25 mouse cellular contexts compared by ENCODE assay signal in genomic region chr8:57959136-57959535, GRCm38 (mm10).
DNase-seq lines count a peak whose midpoint lies in the region; ATAC-seq lines count a peak whose summit lies in the region.
"Had no signal": no experiment of that assay in that cellular context is flagged by ENCODE, and none has a peak within 500 bp of the region (broad histone marks: within the 10 kb centered on the region; RNA-seq: fewer than 3 reads in every experiment).

No protein-coding gene starts in this region.

- 39% methylated on average over 3 of the region's 3 CpGs for WGBS in intestine, embryonic 14.5 days
- 42% methylated on average over 3 of the region's 3 CpGs for WGBS in intestine, embryonic 15.5 days

- H3K4me1 ChIP-seq in intestine, embryonic 14.5 days (replicated peaks; ENCODE audit: control insufficient read depth, insufficient read depth, low read length), result peaks cover 15% of the 10 kb centered on the region
- H3K4me1 ChIP-seq in intestine, embryonic 15.5 days (replicated peaks), result peaks cover 9% of the 10 kb centered on the region

- no peaks in the 10 kb centered on the region for H3K27me3 ChIP-seq in intestine, embryonic 14.5 days (replicated peaks; ENCODE audit: control insufficient read depth, insufficient read depth, low read length)
- H3K27me3 ChIP-seq in intestine, embryonic 15.5 days (replicated peaks), result no peaks in the 10 kb centered on the region
- H3K27me3 ChIP-seq: CH12.LX; embryonic facial prominence, embryonic 13.5 days; embryonic facial prominence, embryonic 15.5 days; forebrain, embryonic 12.5 days had no signal

- no peaks in the 10 kb centered on the region for H3K9me3 ChIP-seq in intestine, embryonic 14.5 days (ENCODE audit: control insufficient read depth, low read length)
- no peaks in the 10 kb centered on the region for H3K9me3 ChIP-seq in intestine, embryonic 15.5 days
- H3K9me3 ChIP-seq: embryonic facial prominence, embryonic 13.5 days; embryonic facial prominence, embryonic 15.5 days; forebrain, embryonic 10.5 days; forebrain, embryonic 12.5 days; G1E had no signal

- ATAC-seq in intestine, embryonic 14.5 days (replicated peaks; ENCODE audit: low FRiP score, low TSS enrichment, low read depth), result no peak
- no peak for ATAC-seq in intestine, embryonic 15.5 days
- ATAC-seq: CD4-positive, CD25-positive, alpha-beta regulatory T cell, adult 4 months; forebrain, embryonic 14.5 days; forebrain, embryonic 16.5 days; Patski had no signal

- no peaks in the 10 kb centered on the region for H3K36me3 ChIP-seq in intestine, embryonic 14.5 days (ENCODE audit: control insufficient read depth, insufficient read depth, low read length)
- no peaks in the 10 kb centered on the region for H3K36me3 ChIP-seq in intestine, embryonic 15.5 days
- H3K36me3 ChIP-seq: embryonic facial prominence, embryonic 13.5 days; embryonic facial prominence, embryonic 15.5 days; forebrain, embryonic 10.5 days; forebrain, embryonic 12.5 days; G1E had no signal

- H3K4me3 ChIP-seq in intestine, embryonic 14.5 days (ENCODE audit: low read depth, low read length), result no peak overlapping the region
- no peak overlapping the region for H3K4me3 ChIP-seq in intestine, embryonic 15.5 days (replicated peaks)
- H3K4me3 ChIP-seq: embryonic facial prominence, embryonic 13.5 days; embryonic facial prominence, embryonic 15.5 days; erythroblast, embryonic 14.5 days; forebrain, embryonic 10.5 days; forebrain, embryonic 12.5 days had no signal

- no peak overlapping the region for H3K27ac ChIP-seq in intestine, embryonic 14.5 days (ENCODE audit: low read depth)
- no peak overlapping the region for H3K27ac ChIP-seq in intestine, embryonic 15.5 days
- H3K27ac ChIP-seq: embryonic facial prominence, embryonic 13.5 days; embryonic facial prominence, embryonic 15.5 days; forebrain, embryonic 10.5 days; forebrain, embryonic 12.5 days had no signal

- peak overlapping the region; percentile 33; the same call in 1 of the 2 replicates for H3K4me2 ChIP-seq in intestine, embryonic 14.5 days (ENCODE audit: low read length)
- H3K4me2 ChIP-seq in intestine, embryonic 15.5 days (replicated peaks), result no peak overlapping the region
- H3K4me2 ChIP-seq: embryonic facial prominence, embryonic 13.5 days; embryonic facial prominence, embryonic 15.5 days; forebrain, embryonic 12.5 days had no signal

- peak; percentile 16 for DNase-seq in cerebellum, adult 8-10 months
- DNase-seq in cerebellum, postnatal 14 days, result no peak
- DNase-seq in intestine, embryonic 14.5 days (ENCODE audit: low spot score), result no peak
- peak; percentile 51 for DNase-seq in retina, embryonic 14.5 days (ENCODE audit: low spot score)
- DNase-seq in layer of hippocampus, postnatal 14 days (ENCODE audit: low spot score in 2 of 2), result no peak
- DNase-seq: adrenal gland, adult 2 months; adrenal gland, postnatal 10 days; adrenal gland, postnatal 25 days; B cell, adult 2 months; cerebellum, adult 11 months; cerebellum, adult 9-11 months; cerebellum, postnatal 25 days; embryo, embryonic 11 days had no signal

- H3K9ac ChIP-seq in intestine, embryonic 14.5 days (ENCODE audit: low read length), result no peak overlapping the region
- H3K9ac ChIP-seq in intestine, embryonic 15.5 days, result no peak overlapping the region
- H3K9ac ChIP-seq: embryonic facial prominence, embryonic 13.5 days; embryonic facial prominence, embryonic 15.5 days; forebrain, embryonic 12.5 days had no signal

Comparison
In these comparisons a context has a peak if more than half of its experiments do, and no peak if none do; other contexts are left out.
1. DNase-seq: peak in cerebellum, adult 8-10 months (single experiment) and retina, embryonic 14.5 days (single experiment); none in cerebellum, postnatal 14 days (0 of 2), intestine, embryonic 14.5 days (single experiment) and layer of hippocampus, postnatal 14 days (0 of 2).